Mouse (Mus musculus): Measurements from ENCODE around the gene Lipo2. TPM values are rescaled to one million over a fixed set of nuclear protein-coding genes. Genes with fewer than 3 reads are reported as not detected.
"Not testable (repeated sequence)": the region's sequence is repeated elsewhere in the genome, so short reads cannot be mapped to it uniquely, and the experiment has no call there.

The Lipo2 gene
- polyA plus RNA-seq (2012; ENCODE audit: insufficient read depth, insufficient read length, missing spikeins): not detected in 2 replicates

DNA sequence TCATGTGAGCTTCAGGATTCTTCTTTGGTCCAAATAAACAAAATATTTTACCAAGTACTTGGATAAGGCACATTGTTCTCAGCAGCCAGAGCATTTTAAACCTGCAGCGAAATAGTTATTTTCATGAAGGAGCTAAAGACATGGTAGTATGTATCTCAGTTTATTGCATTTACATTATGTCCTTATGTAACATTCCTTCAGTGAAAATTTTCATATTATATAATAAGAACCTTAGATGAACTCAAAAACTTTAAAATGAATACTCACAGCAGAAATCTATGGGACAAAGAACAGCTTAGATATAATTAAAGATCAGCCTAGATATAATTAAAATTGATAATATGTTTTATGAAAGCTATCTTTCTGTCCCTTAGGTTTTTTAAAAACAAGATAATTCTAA lies at the start of gene Lipo2:
Lipo2 (minus strand) TSS at position 101 of the 400 bp plus-strand sequence.
- not testable (repeated sequence) for H3K27ac ChIP-seq (replicated peaks; ENCODE audit: low read depth, low read length); H3K4me1 ChIP-seq (ENCODE audit: control insufficient read depth, insufficient read depth, insufficient read length, low read length)

DNA sequence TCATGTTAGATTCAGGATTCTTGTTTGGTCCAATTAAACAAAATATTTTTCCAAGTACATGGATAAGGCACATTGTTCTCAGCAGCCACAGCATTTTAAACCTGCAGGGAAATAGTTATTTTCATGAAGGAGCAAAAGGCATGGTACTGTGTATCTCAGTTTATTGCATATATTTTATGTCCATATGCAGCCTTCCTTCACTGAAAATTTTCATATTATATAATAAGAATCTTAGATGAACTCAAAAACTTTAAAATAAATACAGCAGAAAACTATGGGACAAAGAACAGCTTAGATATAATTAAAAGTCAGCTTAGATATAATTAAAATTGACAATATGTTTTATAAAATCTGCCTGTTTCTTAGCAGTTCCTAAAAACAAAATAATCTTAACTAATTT lies 36.2 kb upstream of the Lipo2 start, which contains the start of gene Lipo1:
Lipo1 (minus strand) TSS at position 101 of the 400 bp plus-strand sequence.
- H3K27ac ChIP-seq (replicated peaks; ENCODE audit: low read depth, low read length); H3K4me1 ChIP-seq (ENCODE audit: control insufficient read depth, insufficient read depth, insufficient read length, low read length); H3K4me3 ChIP-seq (ENCODE audit: insufficient read depth, low read depth, low read length): not testable (repeated sequence)

More for the DNA sequence above, at the start of gene Lipo2:
- not testable (repeated sequence) for H3K4me3 ChIP-seq (ENCODE audit: insufficient read depth, low read depth, low read length)

DNA sequence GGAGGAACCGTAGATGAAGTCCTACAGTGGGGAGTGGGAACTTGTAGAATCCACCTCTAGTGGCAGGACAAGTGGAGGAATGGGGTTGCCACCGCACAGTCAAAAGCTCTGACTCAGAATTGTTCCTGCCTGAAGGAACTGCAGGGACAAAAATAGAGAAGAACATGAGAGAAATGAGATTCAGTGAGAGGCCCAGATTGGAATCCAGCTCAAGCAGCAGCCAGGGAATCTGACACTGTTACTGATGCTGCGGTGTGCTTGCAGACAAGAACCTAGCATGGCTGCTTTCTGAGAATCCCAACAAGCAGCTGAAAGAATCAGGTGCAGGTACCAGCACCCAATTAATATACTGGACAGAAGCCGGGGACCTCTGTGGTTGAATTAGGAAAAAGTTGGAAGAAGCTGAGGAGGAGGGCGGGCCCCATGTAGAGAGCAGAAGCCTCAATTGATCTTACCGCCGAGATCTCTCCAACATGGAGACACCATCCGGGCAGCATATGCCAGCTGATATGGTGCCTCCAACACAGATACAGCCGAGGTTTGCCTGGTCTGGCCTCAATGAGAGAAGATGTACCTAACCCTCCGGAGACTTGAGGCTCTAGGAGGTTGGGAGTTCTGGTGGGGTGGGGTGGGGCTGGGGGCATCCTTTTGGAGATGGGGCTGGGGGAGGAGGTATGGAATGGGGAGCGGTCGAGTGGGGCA lies 35.6 kb upstream of the Lipo2 start:
- Histone ChIP-seq H3K27ac (replicated peaks; ENCODE audit: low read depth, low read length) (no peak overlapping the region), H3K4me3 (ENCODE audit: insufficient read depth, low read depth, low read length) (no peak overlapping the region), H3K4me1 (ENCODE audit: control insufficient read depth, insufficient read depth, insufficient read length, low read length) (no peaks in the 10 kb centered on the region)

GRCm38 (mm10) chr19:33761287-33762086 lies 10.3 kb upstream of the Lipo2 start, which contains the start of gene Lipo3:
Gene Lipo3, minus strand, starts transcription at chr19:33761951.
- H3K27ac ChIP-seq (replicated peaks; ENCODE audit: low read depth, low read length); H3K4me1 ChIP-seq (ENCODE audit: control insufficient read depth, insufficient read depth, insufficient read length, low read length); H3K4me3 ChIP-seq (ENCODE audit: insufficient read depth, low read depth, low read length): not testable (repeated sequence)

Other genes starting within 250 kb of the Lipo2 start
- gene Lipo4, start 233.6 kb downstream of the Lipo2 start, polyA plus RNA-seq (2012; ENCODE audit: insufficient read depth, insufficient read length, missing spikeins): not detected in 2 replicates
- not detected in 2 replicates for gene Gm8978, start 126.1 kb downstream of the Lipo2 start, polyA plus RNA-seq (2012; ENCODE audit: insufficient read depth, insufficient read length, missing spikeins)
- gene Lipo3, start 10.6 kb upstream of the Lipo2 start, polyA plus RNA-seq (2012; ENCODE audit: insufficient read depth, insufficient read length, missing spikeins): 12.1 and 16.7 TPM in 2 replicates
- gene Lipo1, start 36.1 kb upstream of the Lipo2 start, polyA plus RNA-seq (2012; ENCODE audit: insufficient read depth, insufficient read length, missing spikeins): not detected in 2 replicates
- not detected in 2 replicates for gene Lipf, start 209.8 kb upstream of the Lipo2 start, polyA plus RNA-seq (2012; ENCODE audit: insufficient read depth, insufficient read length, missing spikeins)

Measured in brown adipose tissue, adult 24 weeks (tissue).